Mouse (Mus musculus) C2C12 (cell line): Measurements from ENCODE around the gene Gm3532. TPM values are rescaled to one million over a fixed set of nuclear protein-coding genes. Genes with fewer than 3 reads are reported as not detected.
"Not testable (repeated sequence)": the region's sequence is repeated elsewhere in the genome, so short reads cannot be mapped to it uniquely, and the experiment has no call there.

Source experiments
- H3K27me3 ChIP-seq: one replicate; pipeline ENCODE4 v1.6.1; 2011; ENCODE audit not compliant: control insufficient read depth, insufficient read depth, insufficient read length
- H3K36me3 ChIP-seq: one replicate; pipeline ENCODE4 v1.6.1; 2011; ENCODE audit not compliant: control insufficient read depth, insufficient read depth
- H3K4me3 ChIP-seq: one replicate; pipeline ENCODE4 v1.5.1; 2011; ENCODE audit warnings: mild to moderate bottlenecking, control low read depth; ENCODE audit not compliant: poor library complexity, insufficient read depth, severe bottlenecking
- H3K79me2 ChIP-seq: one replicate; pipeline ENCODE4 v1.6.1; 2011; ENCODE audit not compliant: control insufficient read depth, insufficient read depth
- H3K79me3 ChIP-seq: one replicate; pipeline ENCODE4 v1.6.1; 2011; ENCODE audit warnings: low read depth, control low read depth
- H3ac ChIP-seq: one replicate; pipeline ENCODE3; 2011; ENCODE audit warnings: low read depth; ENCODE audit not compliant: control insufficient read depth, insufficient read length
- long read RNA-seq, 2 experiments: library from polyadenylated mRNA; unstranded; transcript quantifications; one replicate each; pipeline ENCODE4 v2.0.0; 2019 to 2020
- polyA plus RNA-seq: library from polyadenylated mRNA; unstranded; fragments of >200 nt; fragmentation: generic; extraction: Trizol; gene quantifications from one replicate; pipeline ENCODE4 v1.2.1, GENCODE M21; 2012; ENCODE audit warnings: missing spikeins

Gene Gm3532
- polyA plus RNA-seq = 0.02 TPM
- long read RNA-seq, experiment 1 = 0 reads
- long read RNA-seq, experiment 2 = 0 reads

- H3K79me3 ChIP-seq, H3K36me3 ChIP-seq, H3ac ChIP-seq, H3K79me2 ChIP-seq, H3K4me3 ChIP-seq, H3K27me3 ChIP-seq: not testable (repeated sequence)
These were observed at the start of gene Gm3532 for GRCm38 (mm10) chr14:5538196-5538595. Gene Gm3532 (plus strand): TSS chr14:5538496.

- H3K79me3 ChIP-seq, H3K79me2 ChIP-seq, H3K27me3 ChIP-seq, H3K36me3 ChIP-seq, H3ac ChIP-seq, H3K4me3 ChIP-seq: not testable (repeated sequence)
These were observed 36.9 kb upstream of the Gm3532 start, which contains the start of gene Gm3488 for GRCm38 (mm10) chr14:5501374-5501773. Gene Gm3488 (plus strand): TSS chr14:5501674.

Other genes with a start within 250 kb of the Gm3532 start
- gene Gm3542, start 203.6 kb upstream of the Gm3532 start, polyA plus RNA-seq = not detected
- gene Gm3500, start 149.4 kb upstream of the Gm3532 start, polyA plus RNA-seq = not detected
- not detected for gene Gm3194, start 83.0 kb upstream of the Gm3532 start, polyA plus RNA-seq
- gene Gm8246, start 60.7 kb upstream of the Gm3532 start, polyA plus RNA-seq = not detected
- not detected for gene Gm3187, start 54.3 kb upstream of the Gm3532 start, polyA plus RNA-seq
- not detected for gene Gm3488, start 36.8 kb upstream of the Gm3532 start, polyA plus RNA-seq
- not detected for gene Gm8265, start 94.5 kb downstream of the Gm3532 start, polyA plus RNA-seq
- gene Gm9603, start 149.0 kb downstream of the Gm3532 start, polyA plus RNA-seq = not detected
- not detected for gene Gm3373, start 203.1 kb downstream of the Gm3532 start, polyA plus RNA-seq